ENCODE assay signal across 10 mouse cellular contexts in genomic region chr10:59930996-59931395, GRCm38 (mm10). TPM values are rescaled to one million over a fixed set of nuclear protein-coding genes. Genes with fewer than 3 reads are reported as not detected.
DNase-seq lines count a peak whose midpoint lies in the region; ATAC-seq and TF ChIP-seq lines count a peak whose summit lies in the region.
"Had no signal": no experiment of that assay in that cellular context is flagged by ENCODE, and none has a peak within 500 bp of the region (broad histone marks: within the 10 kb centered on the region; RNA-seq: fewer than 3 reads in every experiment).

No protein-coding gene starts in this region.

- H3K9ac ChIP-seq in kidney, embryonic 16.5 days (replicated peaks; ENCODE audit: low read length) = no peak overlapping the region
- no peak overlapping the region for H3K9ac ChIP-seq in hindbrain, embryonic 14.5 days
- peak overlapping the region; percentile 41; the same call in 1 of the 2 replicates for H3K9ac ChIP-seq in midbrain, embryonic 16.5 days (ENCODE audit: low read depth, low read length)
- H3K9ac ChIP-seq: liver, embryonic 15.5 days had no signal

- H3K36me3 ChIP-seq in kidney, embryonic 16.5 days (ENCODE audit: insufficient read depth, low read length) = no peaks in the 10 kb centered on the region
- no peaks in the 10 kb centered on the region for H3K36me3 ChIP-seq in hindbrain, embryonic 14.5 days (replicated peaks; ENCODE audit: control insufficient read depth, insufficient read depth)
- H3K36me3 ChIP-seq in midbrain, embryonic 16.5 days (ENCODE audit: control insufficient read depth, insufficient read depth, low read length) = no peaks in the 10 kb centered on the region
- H3K36me3 ChIP-seq: liver, embryonic 15.5 days had no signal

- DNase-seq in kidney, adult 18-20 months = no peak
- DNase-seq in hindbrain, embryonic 14.5 days (ENCODE audit: low spot score) = peak; percentile 74
- no peak for DNase-seq in B cell, adult 2 months
- no peak for DNase-seq in layer of hippocampus, adult 8-10 months (ENCODE audit: low spot score in 2 of 2)
- DNase-seq: adrenal gland, postnatal 10 days had no signal

- H3K4me3 ChIP-seq in kidney, embryonic 16.5 days (ENCODE audit: low read length) = no peak overlapping the region
- H3K4me3 ChIP-seq in cortical plate, adult 2 months (ENCODE audit: insufficient read depth, low read length) = peak overlapping the region; percentile 29
- no peak overlapping the region for H3K4me3 ChIP-seq in hindbrain, embryonic 14.5 days (replicated peaks; ENCODE audit: low read length)
- H3K4me3 ChIP-seq in midbrain, embryonic 16.5 days (ENCODE audit: low read depth, low read length) = no peak overlapping the region
- H3K4me3 ChIP-seq: liver, embryonic 15.5 days had no signal

- no peaks in the 10 kb centered on the region for H3K27me3 ChIP-seq in kidney, embryonic 16.5 days (ENCODE audit: insufficient read depth, low read length)
- no peaks in the 10 kb centered on the region for H3K27me3 ChIP-seq in hindbrain, embryonic 14.5 days (ENCODE audit: control insufficient read depth, insufficient read depth, low read length)
- no peaks in the 10 kb centered on the region for H3K27me3 ChIP-seq in midbrain, embryonic 16.5 days (ENCODE audit: control insufficient read depth, insufficient read depth, low read depth, low read length)
- H3K27me3 ChIP-seq: liver, embryonic 15.5 days had no signal

- no peak for TF ChIP-seq CTCF in cortical plate, adult 2 months (IDR thresholded peaks at IDR 0.05; ENCODE audit: extremely low read depth, insufficient read depth, low read length)

- no peaks in the 10 kb centered on the region for H3K9me3 ChIP-seq in kidney, embryonic 16.5 days (ENCODE audit: low read length)
- H3K9me3 ChIP-seq in hindbrain, embryonic 14.5 days (ENCODE audit: control insufficient read depth, low read length) = no peaks in the 10 kb centered on the region
- no peaks in the 10 kb centered on the region for H3K9me3 ChIP-seq in midbrain, embryonic 16.5 days (replicated peaks; ENCODE audit: control insufficient read depth, low read length, poor library complexity, severe bottlenecking)
- H3K9me3 ChIP-seq: liver, embryonic 15.5 days had no signal

- H3K27ac ChIP-seq in kidney, embryonic 16.5 days (ENCODE audit: low read length) = no peak overlapping the region
- H3K27ac ChIP-seq in cortical plate, adult 2 months (ENCODE audit: insufficient read depth, low read length) = no peak overlapping the region
- peak overlapping the region; percentile 38; the same call in 1 of the 2 replicates for H3K27ac ChIP-seq in hindbrain, embryonic 14.5 days
- peak overlapping the region; percentile 80 for H3K27ac ChIP-seq in midbrain, embryonic 16.5 days (ENCODE audit: low read length)
- H3K27ac ChIP-seq: liver, embryonic 15.5 days had no signal

- H3K4me1 ChIP-seq in kidney, embryonic 16.5 days (ENCODE audit: insufficient read depth, low read length) = 0 out of 2 replicates have a peak, but pooled peaks cover 4% of the 10 kb centered on the region
- peaks cover 2% of the 10 kb centered on the region; the same call in 1 of the 2 replicates for H3K4me1 ChIP-seq in cortical plate, adult 2 months (ENCODE audit: control insufficient read depth, insufficient read depth, low read length)
- H3K4me1 ChIP-seq in hindbrain, embryonic 14.5 days (replicated peaks; ENCODE audit: control insufficient read depth, insufficient read depth, low read length) = no peaks in the 10 kb centered on the region
- peaks cover 3% of the 10 kb centered on the region for H3K4me1 ChIP-seq in midbrain, embryonic 16.5 days (ENCODE audit: control insufficient read depth, insufficient read depth, low read length)

- WGBS in kidney, embryonic 16.5 days = 29% methylated on average over 10 of the region's 10 CpGs
- WGBS in hindbrain, embryonic 14.5 days = 31% methylated on average over 10 of the region's 10 CpGs
- WGBS in midbrain, embryonic 16.5 days = 19% methylated on average over 10 of the region's 10 CpGs

- ATAC-seq in kidney, embryonic 16.5 days (ENCODE audit: low FRiP score, low TSS enrichment) = peak; percentile 74
- ATAC-seq in hindbrain, embryonic 14.5 days (ENCODE audit: low FRiP score) = peak; percentile 92
- peak; percentile 96 for ATAC-seq in midbrain, embryonic 16.5 days
- ATAC-seq in inflammation-experienced regulatory T-cells, adult 6 months = no peak

- peak; percentile 31; the same call in 1 of the 2 replicates for TF ChIP-seq POLR2A in cortical plate, adult 2 months (IDR thresholded peaks at IDR 0.05; ENCODE audit: extremely low read depth, insufficient read depth, low read length)

- H3K4me2 ChIP-seq in kidney, embryonic 16.5 days (replicated peaks; ENCODE audit: low read depth, low read length) = no peak overlapping the region; the same call in 1 of the 2 replicates
- peak overlapping the region; percentile 25 for H3K4me2 ChIP-seq in hindbrain, embryonic 14.5 days (replicated peaks)
- peak overlapping the region; percentile 26 for H3K4me2 ChIP-seq in midbrain, embryonic 16.5 days (ENCODE audit: low read length)
- H3K4me2 ChIP-seq: liver, embryonic 15.5 days had no signal

RNA-seq across cellular contexts. Expression of gene Ddit4, which starts 20.6 kb away (rescaled TPM):
- polyA plus RNA-seq in kidney, embryonic 16.5 days (2015; fragmentation: Nextera tagmentation; extraction: Ambion mirVana) = 30.6 and 31.9 TPM in 2 replicates
- polyA plus RNA-seq in cortical plate, adult 2 months (2012; rRNA removed) = 35.7 and 38.3 TPM in 2 replicates
- polyA plus RNA-seq in hindbrain, embryonic 14.5 days (2014; fragmentation: Nextera tagmentation; extraction: Ambion mirVana) = 8.8 and 10.5 TPM in 2 replicates
- 52.7 and 66.3 TPM in 2 replicates for polyA plus RNA-seq in midbrain, embryonic 16.5 days (2015; fragmentation: Nextera tagmentation; extraction: Ambion mirVana)
- 10 to 100 TPM; 11.5 to 25.9 (median 14.4) TPM for polyA plus RNA-seq in inflammation-experienced regulatory T-cells, adult 6 months (2017; shearing (Covaris generic))
- 10 to 100 TPM; 51.3 to 71.6 (median 61.4) TPM for total RNA-seq in layer of hippocampus, adult 8-10 months (2022)

RNA-seq across cellular contexts. Expression of gene Dnajb12, which starts 51.6 kb away (rescaled TPM):
- polyA plus RNA-seq in kidney, embryonic 16.5 days (2015; fragmentation: Nextera tagmentation; extraction: Ambion mirVana) = 30.1 and 32.9 TPM in 2 replicates
- polyA plus RNA-seq in cortical plate, adult 2 months (2012; rRNA removed) = 45.0 and 47.0 TPM in 2 replicates
- 20.6 and 22.5 TPM in 2 replicates for polyA plus RNA-seq in hindbrain, embryonic 14.5 days (2014; fragmentation: Nextera tagmentation; extraction: Ambion mirVana)
- 18.5 and 19.1 TPM in 2 replicates for polyA plus RNA-seq in midbrain, embryonic 16.5 days (2015; fragmentation: Nextera tagmentation; extraction: Ambion mirVana)
- 10 to 100 TPM; 15.7 to 18.1 (median 17.4) TPM for polyA plus RNA-seq in inflammation-experienced regulatory T-cells, adult 6 months (2017; shearing (Covaris generic))
- 10 to 100 TPM; 51.1 to 55.4 (median 52.6) TPM for total RNA-seq in layer of hippocampus, adult 8-10 months (2022)

Comparison
In these comparisons a context has a peak if more than half of its experiments do, and no peak if none do; other contexts are left out.
1. H3K27ac ChIP-seq: peak in hindbrain, embryonic 14.5 days (single experiment) and midbrain, embryonic 16.5 days (single experiment); none in kidney, embryonic 16.5 days (single experiment) and cortical plate, adult 2 months (single experiment).